Mouse (Mus musculus) neural tube, embryonic 13.5 days (tissue): ENCODE measurements around the gene Traf7. TPM values are rescaled to one million over a fixed set of nuclear protein-coding genes. Genes with fewer than 3 reads are reported as not detected.

Source experiments
- ATAC-seq: fragments of 200-750 bp; cut with Nextera tagmentation; 2 replicates; pipeline ENCODE4 v1.8.0; 2017; ENCODE audit warnings: low read depth, mild to moderate bottlenecking, moderate TSS enrichment, moderate library complexity
- H3K27ac ChIP-seq: fragments of 300-500 bp; sonication (generic); replicated peaks from 2 replicates; pipeline ENCODE4 v1.5.1; 2015; ENCODE audit warnings: moderate library complexity, mild to moderate bottlenecking, inconsistent platforms
- H3K27me3 ChIP-seq: fragments of 300-500 bp; sonication (generic); 2 replicates; pipeline ENCODE4 v1.6.1; 2015; ENCODE audit warnings: mild to moderate bottlenecking, inconsistent platforms
- H3K36me3 ChIP-seq: fragments of 300-500 bp; sonication (generic); 2 replicates; pipeline ENCODE4 v1.6.1; 2015; ENCODE audit warnings: mild to moderate bottlenecking, inconsistent platforms
- H3K4me1 ChIP-seq: fragments of 300-500 bp; sonication (generic); replicated peaks from 2 replicates; pipeline ENCODE4 v1.6.1; 2015; ENCODE audit warnings: inconsistent platforms
- H3K4me2 ChIP-seq: fragments of 300-500 bp; sonication (generic); 2 replicates; pipeline ENCODE4 v1.6.1; 2015; ENCODE audit warnings: inconsistent platforms, mild to moderate bottlenecking, moderate library complexity
- H3K4me3 ChIP-seq: fragments of 300-500 bp; sonication (generic); 2 replicates; pipeline ENCODE4 v1.5.1; 2015; ENCODE audit warnings: mild to moderate bottlenecking, inconsistent platforms
- H3K9ac ChIP-seq: fragments of 300-500 bp; sonication (generic); 2 replicates; pipeline ENCODE4 v1.6.1; 2015; ENCODE audit warnings: moderate library complexity, mild to moderate bottlenecking, inconsistent platforms
- H3K9me3 ChIP-seq: fragments of 300-500 bp; sonication (generic); 2 replicates; pipeline ENCODE4 v1.6.1; 2016; ENCODE audit warnings: inconsistent platforms
- WGBS: fragments of 180-500 bp; shearing (Covaris S2); methylation state at CpG from one replicate; pipeline ENCODE4 v1.1.7; 2015; 5-methylcytosine and 5-hydroxymethylcytosine counted together
- polyA plus RNA-seq: library from polyadenylated mRNA; unstranded; fragments of >200 nt; fragmentation: Nextera tagmentation; extraction: Ambion mirVana; gene quantifications from 2 replicates; pipeline ENCODE4 v1.2.1, GENCODE M21; 2015

Traf7 gene
- polyA plus RNA-seq, result 70.1 and 82.9 TPM in 2 replicates

DNA sequence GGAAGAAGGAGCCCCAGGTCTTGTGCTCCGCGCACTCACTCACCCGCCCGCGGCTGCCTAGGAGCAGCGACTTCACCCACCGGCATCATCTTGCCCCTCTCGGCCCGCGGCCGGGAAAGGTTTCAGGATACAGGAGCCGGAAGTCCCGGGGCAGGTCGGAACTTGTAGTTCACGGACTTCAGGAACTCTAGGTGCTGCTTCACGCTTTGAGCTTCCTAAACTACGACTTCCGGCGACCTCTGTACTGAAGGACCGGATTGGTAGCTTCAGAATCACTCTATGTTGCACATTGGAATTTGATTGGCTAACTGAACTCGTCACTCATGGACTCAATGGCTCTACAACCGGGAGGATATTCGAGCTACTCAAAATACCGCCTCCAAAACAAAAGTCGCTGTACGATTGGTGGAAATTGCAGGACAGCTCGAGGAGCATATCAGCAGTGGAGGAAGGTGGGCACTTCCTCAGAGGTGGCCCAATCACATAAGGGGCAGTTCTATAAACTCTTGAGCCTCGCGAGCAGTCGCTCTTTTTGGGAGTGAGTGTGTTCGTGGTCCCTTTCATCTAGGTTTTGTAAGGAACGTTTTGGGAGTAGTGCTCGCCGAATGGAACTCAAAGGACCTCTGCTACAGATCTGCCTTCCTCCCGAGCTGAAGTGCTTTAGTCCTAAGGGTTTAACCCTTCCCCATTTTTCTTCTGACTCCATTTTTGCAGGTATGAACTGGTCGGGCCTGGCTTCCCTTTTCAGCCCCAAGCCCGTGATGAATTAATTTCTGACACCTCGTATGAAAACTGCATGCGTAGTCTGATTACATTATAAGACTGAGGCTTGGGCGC is at the start of gene Traf7:
TSS of gene Traf7 (minus strand) at position 216 of the 837 bp plus-strand sequence.
- 0 out of 2 replicates have a peak, but pooled peaks cover 23% of the 10 kb centered on the region for H3K36me3 ChIP-seq
- peak within 1 kb of the TSS; percentile 81 for H3K4me2 ChIP-seq
- peak; percentile 97 for ATAC-seq
- under 1% methylated on average over 40 of the region's 40 CpGs for WGBS
- H3K27ac ChIP-seq, result peak within 1 kb of the TSS; percentile 86
- no peaks in the 10 kb centered on the region for H3K9me3 ChIP-seq
- H3K9ac ChIP-seq, result peak within 1 kb of the TSS; percentile 81
- H3K4me3 ChIP-seq, result peak within 1 kb of the TSS; percentile 65
- no peaks in the 10 kb centered on the region for H3K27me3 ChIP-seq
- peaks cover 65% of the 10 kb centered on the region for H3K4me1 ChIP-seq

GRCm38 (mm10) chr17:24573811-24574210 is 46.1 kb upstream of the Traf7 start:
- Histone ChIP-seq H3K4me1 (no peaks in the 10 kb centered on the region), H3K27ac (no peak overlapping the region), H3K9me3 (no peaks in the 10 kb centered on the region), H3K9ac (no peak overlapping the region), H3K36me3 (peaks cover 98% of the 10 kb centered on the region), H3K4me2 (no peak overlapping the region), H3K27me3 (no peaks in the 10 kb centered on the region), H3K4me3 (no peak overlapping the region)
- no peak for ATAC-seq
- WGBS, result 94% methylated on average over 9 of the region's 9 CpGs

GRCm38 (mm10) chr17:24572651-24573245 is 45.0 kb upstream of the Traf7 start:
- 95% methylated on average over 12 of the region's 12 CpGs for WGBS
- ATAC-seq, result no peak

DNA sequence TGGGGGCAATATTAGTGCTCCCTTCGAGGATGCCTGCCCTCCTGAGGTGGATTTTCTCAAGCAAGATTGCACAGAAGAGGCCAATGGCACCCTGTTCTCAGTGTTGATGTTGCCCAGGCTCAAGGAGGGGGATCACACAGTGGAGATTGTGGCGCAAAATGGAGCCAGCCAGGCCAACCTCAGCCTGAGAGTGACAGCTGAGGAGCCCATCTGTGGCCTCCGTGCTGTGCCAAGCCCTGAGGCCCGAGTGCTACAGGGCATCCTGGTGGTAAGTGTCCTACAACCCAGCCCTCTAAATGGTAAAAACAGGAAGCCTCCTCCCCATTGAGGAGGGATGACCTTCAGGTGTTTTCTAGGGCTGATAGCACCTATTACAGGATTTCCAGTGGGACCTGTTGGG is 42.1 kb upstream of the Traf7 start:
- Histone ChIP-seq H3K27ac (no peak overlapping the region), H3K4me2 (no peak overlapping the region), H3K36me3 (peaks cover 89% of the 10 kb centered on the region), H3K4me3 (no peak overlapping the region), H3K9ac (no peak overlapping the region), H3K27me3 (no peaks in the 10 kb centered on the region), H3K9me3 (no peaks in the 10 kb centered on the region), H3K4me1 (peaks cover 11% of the 10 kb centered on the region)
- ATAC-seq, result no peak
- WGBS, result 89% methylated on average over 4 of the region's 4 CpGs

More at GRCm38 (mm10) chr17:24572651-24573245, 45.0 kb upstream of the Traf7 start:
- Histone ChIP-seq H3K9me3 (no peaks in the 10 kb centered on the region), H3K36me3 (peaks cover 97% of the 10 kb centered on the region), H3K4me1 (no peaks in the 10 kb centered on the region), H3K27ac (no peak overlapping the region), H3K27me3 (no peaks in the 10 kb centered on the region), H3K4me2 (no peak overlapping the region), H3K9ac (no peak overlapping the region), H3K4me3 (no peak overlapping the region)

GRCm38 (mm10) chr17:24567034-24567779 is 39.5 kb upstream of the Traf7 start:
- ATAC-seq, result no peak
- WGBS, result 65% methylated on average over 8 of the region's 8 CpGs
- H3K36me3 ChIP-seq, result peaks cover 70% of the 10 kb centered on the region

GRCm38 (mm10) chr17:24565792-24566191 is 38.1 kb upstream of the Traf7 start:
- Histone ChIP-seq H3K27ac (no peak overlapping the region), H3K36me3 (peaks cover 56% of the 10 kb centered on the region), H3K4me1 (peaks cover 14% of the 10 kb centered on the region), H3K9ac (no peak overlapping the region), H3K9me3 (no peaks in the 10 kb centered on the region), H3K4me2 (no peak overlapping the region), H3K27me3 (no peaks in the 10 kb centered on the region), H3K4me3 (no peak overlapping the region)
- ATAC-seq, result 0 out of 2 replicates have a peak, but pooled peaks have one; percentile 8
- WGBS, result 87% methylated on average over 3 of the region's 3 CpGs

More at GRCm38 (mm10) chr17:24567034-24567779, 39.5 kb upstream of the Traf7 start:
- Histone ChIP-seq H3K4me1 (peaks cover 11% of the 10 kb centered on the region), H3K27ac (peak overlapping the region; percentile 28; the same call in 1 of the 2 replicates), H3K27me3 (no peaks in the 10 kb centered on the region), H3K9me3 (no peaks in the 10 kb centered on the region), H3K9ac (peak overlapping the region; percentile 22; the same call in 1 of the 2 replicates), H3K4me2 (no peak overlapping the region), H3K4me3 (no peak overlapping the region)

- H3K4me1 ChIP-seq, result peaks cover 21% of the 10 kb centered on the region
- no peak overlapping the region for H3K4me2 ChIP-seq
- no peak overlapping the region for H3K9ac ChIP-seq
- 92% methylated on average over 3 of the region's 3 CpGs for WGBS
- ATAC-seq, result no peak
- no peaks in the 10 kb centered on the region for H3K27me3 ChIP-seq
- no peak overlapping the region for H3K4me3 ChIP-seq
- H3K27ac ChIP-seq, result no peak overlapping the region
- no peaks in the 10 kb centered on the region for H3K9me3 ChIP-seq
- H3K36me3 ChIP-seq, result peaks cover 49% of the 10 kb centered on the region
Observed at GRCm38 (mm10) chr17:24565092-24565491, 37.4 kb upstream of the Traf7 start.

DNA sequence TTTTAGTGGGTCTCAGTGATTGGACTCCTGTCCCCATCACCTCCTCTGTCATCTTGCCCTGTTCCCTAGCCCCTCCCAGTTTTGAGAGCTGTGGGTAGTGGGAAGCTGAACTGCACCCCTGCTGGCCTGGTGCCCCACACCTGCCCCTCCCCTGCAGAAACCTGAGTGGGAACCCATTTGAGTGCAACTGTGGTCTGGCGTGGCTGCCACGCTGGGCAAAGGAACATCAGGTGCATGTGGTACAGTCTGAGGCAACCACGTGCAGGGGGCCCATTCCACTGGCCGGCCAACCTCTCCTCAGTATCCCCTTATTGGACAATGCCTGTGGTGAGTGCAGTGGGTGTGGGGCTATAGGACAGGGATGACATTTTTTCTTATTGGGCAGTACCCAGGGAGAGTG is 36.7 kb upstream of the Traf7 start:
- no peak overlapping the region for H3K27ac ChIP-seq
- no peak for ATAC-seq
- H3K9ac ChIP-seq, result no peak overlapping the region
- WGBS, result 91% methylated on average over 4 of the region's 4 CpGs
- no peak overlapping the region for H3K4me2 ChIP-seq
- H3K27me3 ChIP-seq, result no peaks in the 10 kb centered on the region
- no peaks in the 10 kb centered on the region for H3K9me3 ChIP-seq
- H3K36me3 ChIP-seq, result peaks cover 42% of the 10 kb centered on the region
- H3K4me1 ChIP-seq, result peaks cover 25% of the 10 kb centered on the region
- H3K4me3 ChIP-seq, result no peak overlapping the region

DNA sequence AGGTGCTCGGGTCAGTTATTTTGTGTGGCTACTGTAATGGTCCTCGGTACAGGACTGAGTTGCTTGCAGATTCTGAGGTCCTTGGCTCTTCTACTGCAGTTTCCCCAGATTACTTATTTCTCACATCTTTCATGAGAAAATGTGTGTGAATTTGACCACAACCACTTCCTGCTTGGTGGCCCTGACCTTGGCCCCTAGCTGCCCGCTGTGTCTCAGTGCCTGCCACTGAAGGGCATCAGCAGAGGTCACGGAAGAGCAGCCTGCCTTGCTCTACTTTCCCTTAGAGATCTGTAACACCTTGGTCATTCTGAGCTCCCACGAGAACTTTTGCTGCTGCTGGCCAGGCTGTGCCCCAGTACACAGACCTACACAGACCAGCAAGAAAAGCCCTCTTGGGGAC is 35.9 kb upstream of the Traf7 start:
- no peak overlapping the region for H3K4me2 ChIP-seq
- no peak for ATAC-seq
- H3K9ac ChIP-seq, result no peak overlapping the region
- H3K27me3 ChIP-seq, result no peaks in the 10 kb centered on the region
- no peaks in the 10 kb centered on the region for H3K9me3 ChIP-seq
- peaks cover 32% of the 10 kb centered on the region for H3K4me1 ChIP-seq
- WGBS, result 86% methylated on average over 5 of the region's 5 CpGs
- no peak overlapping the region for H3K4me3 ChIP-seq
- H3K36me3 ChIP-seq, result peaks cover 34% of the 10 kb centered on the region
- no peak overlapping the region for H3K27ac ChIP-seq

GRCm38 (mm10) chr17:24561592-24561991 is 33.9 kb upstream of the Traf7 start:
- peaks cover 42% of the 10 kb centered on the region for H3K4me1 ChIP-seq
- 90% methylated on average over 2 of the region's 2 CpGs for WGBS
- H3K27ac ChIP-seq, result no peak overlapping the region
- H3K4me2 ChIP-seq, result no peak overlapping the region
- H3K36me3 ChIP-seq, result peaks cover 23% of the 10 kb centered on the region; the same call in 1 of the 2 replicates
- no peak overlapping the region for H3K9ac ChIP-seq
- no peak overlapping the region for H3K4me3 ChIP-seq
- H3K27me3 ChIP-seq, result no peaks in the 10 kb centered on the region
- no peak for ATAC-seq
- no peaks in the 10 kb centered on the region for H3K9me3 ChIP-seq

DNA sequence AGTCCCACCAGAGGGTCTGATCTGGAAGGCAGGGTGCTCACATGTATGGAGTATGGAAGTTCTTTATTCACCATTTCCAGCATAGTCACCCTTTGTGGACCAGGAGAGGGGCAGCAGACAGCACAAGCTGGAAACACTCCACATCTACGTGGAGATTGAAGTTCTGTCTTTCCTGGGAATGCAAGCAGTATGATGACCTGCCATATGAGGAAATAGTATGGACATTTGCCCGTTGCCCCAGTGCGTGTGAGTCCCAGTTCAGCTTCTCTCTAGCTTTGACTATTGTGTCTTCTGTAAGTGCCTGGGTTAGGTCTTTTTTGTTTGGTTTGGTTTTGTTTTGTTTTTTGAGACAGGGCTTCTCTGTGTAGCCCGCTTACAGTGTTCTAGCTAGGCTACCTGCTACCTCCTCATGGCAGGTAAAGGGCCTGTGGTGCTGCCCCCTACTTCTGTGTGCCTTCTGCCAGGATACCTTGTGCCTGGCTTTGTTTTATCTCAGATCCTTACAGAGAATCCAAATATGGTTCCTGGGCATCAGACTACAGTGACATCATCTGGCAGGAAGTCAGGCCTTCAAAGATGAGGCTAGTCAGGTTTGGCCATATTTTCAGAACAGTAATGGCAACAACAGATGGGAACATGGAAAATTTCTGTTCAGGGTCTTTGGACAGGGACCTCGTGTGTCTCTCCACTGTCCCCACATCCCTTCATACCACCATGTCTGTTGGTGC is 32.7 kb upstream of the Traf7 start:
- ATAC-seq, result no peak
- 0 out of 2 replicates have a peak overlapping the region, but pooled peaks have one; percentile 1 for H3K27ac ChIP-seq
- no peak overlapping the region for H3K4me2 ChIP-seq
- H3K27me3 ChIP-seq, result no peaks in the 10 kb centered on the region
- H3K4me1 ChIP-seq, result peaks cover 45% of the 10 kb centered on the region
- 93% methylated on average over 5 of the region's 5 CpGs for WGBS
- H3K36me3 ChIP-seq, result peaks cover 15% of the 10 kb centered on the region; the same call in 1 of the 2 replicates
- H3K9ac ChIP-seq, result no peak overlapping the region
- H3K4me3 ChIP-seq, result no peak overlapping the region
- H3K9me3 ChIP-seq, result no peaks in the 10 kb centered on the region
